Comparison of ENCODE assay signal across 10 mouse cellular contexts in the genomic region with DNA sequence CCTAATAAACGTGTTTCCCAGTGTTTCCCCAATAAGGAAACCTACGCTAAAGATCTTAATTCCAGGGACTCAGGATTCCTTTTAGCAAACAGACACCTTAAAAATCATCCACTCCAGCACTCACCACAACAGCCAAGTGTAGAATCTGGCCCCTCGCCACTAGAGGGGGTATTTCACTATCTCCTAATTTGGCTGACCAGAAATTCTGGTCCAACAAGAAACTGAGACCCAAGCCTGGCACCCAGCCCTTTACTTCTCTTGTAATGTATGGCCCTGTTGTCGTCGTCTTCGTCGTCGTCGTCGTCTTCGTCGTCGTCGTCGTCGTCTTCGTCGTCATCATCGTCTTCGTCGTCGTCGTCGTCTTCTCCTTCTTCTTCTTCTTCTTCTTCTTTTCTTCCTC. TPM values are rescaled to one million over a fixed set of nuclear protein-coding genes. Genes with fewer than 3 reads are reported as not detected.
DNase-seq lines count a peak whose midpoint lies in the region; ATAC-seq and TF ChIP-seq lines count a peak whose summit lies in the region.
"Had no signal": no experiment of that assay in that cellular context is flagged by ENCODE, and none has a peak within 500 bp of the region (broad histone marks: within the 10 kb centered on the region; RNA-seq: fewer than 3 reads in every experiment).

No protein-coding gene starts in this region.

- no peaks in the 10 kb centered on the region for H3K4me1 ChIP-seq in hindbrain, postnatal 0 days (ENCODE audit: insufficient read depth, low read length)
- H3K4me1 ChIP-seq in hindbrain, embryonic 13.5 days (replicated peaks): no peaks in the 10 kb centered on the region
- H3K4me1 ChIP-seq in embryonic facial prominence, embryonic 14.5 days (ENCODE audit: control insufficient read depth, insufficient read depth, low read length): no peaks in the 10 kb centered on the region
- H3K4me1 ChIP-seq: heart, embryonic 13.5 days; limb, embryonic 12.5 days had no signal

- no peaks in the 10 kb centered on the region for H3K36me3 ChIP-seq in hindbrain, postnatal 0 days (ENCODE audit: insufficient read depth, low read length)
- H3K36me3 ChIP-seq in hindbrain, embryonic 13.5 days: no peaks in the 10 kb centered on the region
- no peaks in the 10 kb centered on the region for H3K36me3 ChIP-seq in embryonic facial prominence, embryonic 14.5 days (ENCODE audit: control insufficient read depth, insufficient read depth, low read length)
- H3K36me3 ChIP-seq: limb, embryonic 12.5 days had no signal

- H3K27ac ChIP-seq in hindbrain, postnatal 0 days: no peak overlapping the region
- H3K27ac ChIP-seq in hindbrain, embryonic 13.5 days: no peak overlapping the region
- no peak overlapping the region for H3K27ac ChIP-seq in embryonic facial prominence, embryonic 14.5 days (replicated peaks; ENCODE audit: low read depth, low read length)
- H3K27ac ChIP-seq: heart, embryonic 13.5 days; limb, embryonic 12.5 days had no signal

- no peaks in the 10 kb centered on the region for H3K27me3 ChIP-seq in hindbrain, postnatal 0 days (ENCODE audit: insufficient read depth, low read length)
- H3K27me3 ChIP-seq in hindbrain, embryonic 13.5 days: 0 out of 2 replicates have a peak, but pooled peaks cover 13% of the 10 kb centered on the region
- H3K27me3 ChIP-seq in embryonic facial prominence, embryonic 14.5 days (replicated peaks; ENCODE audit: control insufficient read depth, insufficient read depth, low read length): no peaks in the 10 kb centered on the region
- H3K27me3 ChIP-seq: heart, embryonic 13.5 days; limb, embryonic 12.5 days had no signal

- no peaks in the 10 kb centered on the region for H3K9me3 ChIP-seq in hindbrain, postnatal 0 days (ENCODE audit: low read length)
- H3K9me3 ChIP-seq in hindbrain, embryonic 13.5 days: no peaks in the 10 kb centered on the region
- no peaks in the 10 kb centered on the region for H3K9me3 ChIP-seq in embryonic facial prominence, embryonic 14.5 days (ENCODE audit: control insufficient read depth, low read length)
- H3K9me3 ChIP-seq: heart, embryonic 13.5 days; limb, embryonic 12.5 days had no signal

- no peak overlapping the region for H3K4me2 ChIP-seq in hindbrain, postnatal 0 days (ENCODE audit: low read depth, low read length)
- H3K4me2 ChIP-seq in hindbrain, embryonic 13.5 days: no peak overlapping the region
- no peak overlapping the region for H3K4me2 ChIP-seq in embryonic facial prominence, embryonic 14.5 days (ENCODE audit: low read depth, low read length)
- H3K4me2 ChIP-seq: heart, embryonic 13.5 days; limb, embryonic 12.5 days had no signal

- no peak overlapping the region for H3K4me3 ChIP-seq in hindbrain, postnatal 0 days (ENCODE audit: low read length)
- no peak overlapping the region for H3K4me3 ChIP-seq in hindbrain, embryonic 13.5 days
- H3K4me3 ChIP-seq in embryonic facial prominence, embryonic 14.5 days (ENCODE audit: low read depth, low read length): no peak overlapping the region
- H3K4me3 ChIP-seq: heart, embryonic 13.5 days; limb, embryonic 12.5 days had no signal

- peak; percentile 21 for DNase-seq in hindbrain, postnatal 0 days (ENCODE audit: low spot score)
- DNase-seq in urinary bladder, postnatal 25 days (ENCODE audit: low spot score): peak; percentile 15
- no peak for DNase-seq in urinary bladder, adult 18-20 months (ENCODE audit: low spot score in 2 of 2)
- peak; percentile 52 for DNase-seq in embryonic facial prominence, embryonic 14.5 days (ENCODE audit: low spot score)
- no peak for DNase-seq in right cerebral cortex, postnatal 14 days
- no peak for DNase-seq in layer of hippocampus, adult 18-20 months (ENCODE audit: low spot score in 2 of 2)
- no peak for DNase-seq in cerebellum, postnatal 36 days

- peak; percentile 42 for TF ChIP-seq CTCF in hindbrain, postnatal 0 days (IDR thresholded peaks at IDR 0.05; ENCODE audit: low read depth)

- no peak for ATAC-seq in hindbrain, postnatal 0 days
- no peak for ATAC-seq in hindbrain, embryonic 13.5 days (ENCODE audit: low FRiP score)
- no peak for ATAC-seq in embryonic facial prominence, embryonic 14.5 days (ENCODE audit: low read depth)

- H3K9ac ChIP-seq in hindbrain, postnatal 0 days (replicated peaks; ENCODE audit: low read length): no peak overlapping the region
- H3K9ac ChIP-seq in hindbrain, embryonic 13.5 days: no peak overlapping the region
- no peak overlapping the region for H3K9ac ChIP-seq in embryonic facial prominence, embryonic 14.5 days (ENCODE audit: low read depth, low read length)
- H3K9ac ChIP-seq: heart, embryonic 13.5 days; limb, embryonic 12.5 days had no signal

- WGBS in hindbrain, postnatal 0 days: 61% methylated on average over 24 of the region's 24 CpGs
- 62% methylated on average over 24 of the region's 24 CpGs for WGBS in hindbrain, embryonic 13.5 days
- 62% methylated on average over 24 of the region's 24 CpGs for WGBS in embryonic facial prominence, embryonic 14.5 days

RNA-seq across cellular contexts. Expression of a gene that starts 15.3 kb away (rescaled TPM):
- 2.1 and 2.9 TPM in 2 replicates for total RNA-seq in hindbrain, postnatal 0 days (2014; rRNA removed)
- polyA plus RNA-seq in hindbrain, postnatal 0 days (2015; fragmentation: Nextera tagmentation; extraction: Ambion mirVana): 1.2 and 1.8 TPM in 2 replicates
- 1.8 and 2.4 TPM in 2 replicates for polyA plus RNA-seq in hindbrain, embryonic 13.5 days (2015; fragmentation: Nextera tagmentation; extraction: Ambion mirVana)
- 0.58 and 0.65 TPM in 2 replicates for polyA plus RNA-seq in embryonic facial prominence, embryonic 14.5 days (2014; fragmentation: Nextera tagmentation; extraction: Ambion mirVana)
- total RNA-seq in layer of hippocampus, adult 18-20 months (2021): 10 to 100 TPM; 61.0 to 87.4 TPM

Comparison
In these comparisons a context has a peak if more than half of its experiments do, and no peak if none do; other contexts are left out.
1. DNase-seq: peak in hindbrain, postnatal 0 days (single experiment), urinary bladder, postnatal 25 days (single experiment) and embryonic facial prominence, embryonic 14.5 days (single experiment); none in urinary bladder, adult 18-20 months (0 of 2), right cerebral cortex, postnatal 14 days (single experiment), layer of hippocampus, adult 18-20 months (0 of 2) and cerebellum, postnatal 36 days (0 of 2).